Mouse (Mus musculus): ENCODE data around the gene Cux2. TPM values are rescaled to one million over a fixed set of nuclear protein-coding genes. Genes with fewer than 3 reads are reported as not detected.

Cux2 gene
- not detected for total RNA-seq (2023)

GRCm38 (mm10) chr5:122050017-122050831, at the start of gene Cux2:
TSS of gene Cux2 (minus strand) at chr5:122050102.

GRCm38 (mm10) chr5:121848743-121849142, 201.2 kb downstream of the Cux2 start, which contains the start of gene Pheta1:
TSS of gene Pheta1 (plus strand) at chr5:121848984.

GRCm38 (mm10) chr5:121837441-121838340, 212.2 kb downstream of the Cux2 start, which contains the start of gene Sh2b3:
TSS of gene Sh2b3 (minus strand) at chr5:121837646.

Other genes with a start within 250 kb of the Cux2 start
- gene Sh2b3, start 212.5 kb downstream of the Cux2 start, total RNA-seq (2023): 100 to 1,000 TPM; 178 to 188 TPM
- 1 to 10 TPM; 2.3 to 2.6 TPM for gene Pheta1, start 201.1 kb downstream of the Cux2 start, total RNA-seq (2023)
- not detected for gene Myl2, start 50.8 kb upstream of the Cux2 start, total RNA-seq (2023)
- gene Ccdc63, start 90.7 kb upstream of the Cux2 start, total RNA-seq (2023): 1 to 10 TPM in 1 of 2 experiments, under 1 TPM in 1; 0.64 to 1.6 TPM
- 100 to 1,000 TPM; 279 to 317 TPM for gene Ppp1cc, start 108.2 kb upstream of the Cux2 start, total RNA-seq (2023)
- 100 to 1,000 TPM; 755 to 828 TPM for gene Hvcn1, start 156.7 kb upstream of the Cux2 start, total RNA-seq (2023)
- gene Tctn1, start 214.4 kb upstream of the Cux2 start, total RNA-seq (2023): 10 to 100 TPM; 27.1 to 28.1 TPM
- gene Pptc7, start 234.3 kb upstream of the Cux2 start, total RNA-seq (2023): 10 to 100 TPM; 29.0 to 35.9 TPM